Mouse (Mus musculus) CH12.LX (cell line): ENCODE data around the gene Tspear. TPM values are rescaled to one million over a fixed set of nuclear protein-coding genes. Genes with fewer than 3 reads are reported as not detected.

Experiments used
- DNase-seq: peaks from one replicate; pipeline ENCODE4 v3.0.0-alpha.2; 2013; ENCODE audit errors: extremely low read depth
- H3K27ac ChIP-seq: 2 replicates; pipeline ENCODE4 v1.5.1; 2012; ENCODE audit warnings: low read depth, mild to moderate bottlenecking, control low read depth, moderate library complexity; ENCODE audit not compliant: insufficient read depth
- H3K27me3 ChIP-seq: replicated peaks from 2 replicates; pipeline ENCODE3; 2012; ENCODE audit warnings: inconsistent platforms
- H3K36me3 ChIP-seq, 2 experiments: replicated peaks in 1 of 2; 2 replicates each; pipeline versions ENCODE3 to v1.6.1; 2012; ENCODE audit warnings: inconsistent platforms in 1 of 2, low read length in 1 of 2, mild to moderate bottlenecking in 1 of 2, mixed read lengths in 1 of 2, moderate library complexity in 1 of 2; ENCODE audit not compliant: control insufficient read depth in 1 of 2, insufficient read depth in 1 of 2
- H3K4me1 ChIP-seq, 2 experiments: 2 replicates each; pipeline ENCODE4 v1.6.1; 2012; ENCODE audit warnings: inconsistent platforms in 1 of 2, moderate library complexity in 1 of 2; ENCODE audit not compliant: insufficient read depth in 2 of 2, control insufficient read depth in 1 of 2
- H3K4me2 ChIP-seq: 2 replicates; pipeline ENCODE4 v1.6.1; 2012; ENCODE audit warnings: low read depth, mild to moderate bottlenecking, control low read depth; ENCODE audit not compliant: poor library complexity, insufficient read depth, severe bottlenecking
- H3K4me3 ChIP-seq, 3 experiments: fragments of 150-350 bp in 1 of 3; sonication (generic) in 1 of 3; replicated peaks in 1 of 3; 2 replicates each; pipeline versions ENCODE3 to v1.5.1; 2011 to 2012; ENCODE audit warnings: low read depth in 2 of 3, low read length in 2 of 3, mild to moderate bottlenecking in 2 of 3, moderate library complexity in 2 of 3, control low read depth in 1 of 3, improper control_type of control experiment in 1 of 3, inconsistent platforms in 1 of 3, mixed read lengths in 1 of 3; ENCODE audit not compliant: poor library complexity in 1 of 3
- H3K79me2 ChIP-seq: replicated peaks from 2 replicates; pipeline ENCODE4 v1.6.1; 2012; ENCODE audit warnings: mild to moderate bottlenecking, moderate library complexity; ENCODE audit not compliant: control insufficient read depth, poor library complexity, insufficient read depth, severe bottlenecking; ENCODE audit errors: extremely low read depth
- H3K9ac ChIP-seq: 2 replicates; pipeline ENCODE4 v1.6.1; 2012; ENCODE audit warnings: low read depth, mild to moderate bottlenecking, control low read depth, moderate library complexity; ENCODE audit not compliant: insufficient read depth
- H3K9me3 ChIP-seq: replicated peaks from 2 replicates; pipeline ENCODE3; 2012; ENCODE audit warnings: low read length, inconsistent platforms, mixed read lengths
- BHLHE40 ChIP-seq: IDR thresholded peaks from 2 replicates; pipeline ENCODE4 v1.6.1; 2011; ENCODE audit warnings: mild to moderate bottlenecking, low read depth, low read length, improper control_type of control experiment
- ELF1 ChIP-seq: IDR thresholded peaks from 2 replicates; pipeline ENCODE4 v1.6.1; 2014; ENCODE audit warnings: low read depth, mild to moderate bottlenecking, inconsistent platforms, low read length, improper control_type of control experiment
- EP300 ChIP-seq: IDR thresholded peaks from 2 replicates; pipeline ENCODE4 v1.6.1; 2011; ENCODE audit warnings: low read length, improper control_type of control experiment
- ETS1 ChIP-seq: conservative IDR thresholded peaks from 2 replicates; pipeline ENCODE4 v1.6.1; 2012; ENCODE audit warnings: low read depth, mild to moderate bottlenecking, inconsistent platforms, low read length, improper control_type of control experiment, moderate library complexity
- GABPA ChIP-seq: IDR thresholded peaks from 2 replicates; pipeline ENCODE4 v1.6.1; 2012; ENCODE audit warnings: low read depth, low read length, improper control_type of control experiment, inconsistent platforms; ENCODE audit not compliant: insufficient replicate concordance
- JUND ChIP-seq: conservative IDR thresholded peaks from 2 replicates; pipeline ENCODE4 v1.6.1; 2011; ENCODE audit warnings: low read depth, low read length, improper control_type of control experiment
- MAFK ChIP-seq: IDR thresholded peaks from 2 replicates; pipeline ENCODE4 v1.6.1; 2011; ENCODE audit warnings: low read length, improper control_type of control experiment; ENCODE audit not compliant: insufficient replicate concordance
- NELFE ChIP-seq: IDR thresholded peaks from 2 replicates; pipeline ENCODE4 v1.6.1; 2011; ENCODE audit warnings: low read depth, low read length, improper control_type of control experiment
- NRF1 ChIP-seq: IDR thresholded peaks from 2 replicates; pipeline ENCODE4 v1.6.1; 2014; ENCODE audit warnings: low read depth, mild to moderate bottlenecking, inconsistent platforms, low read length, improper control_type of control experiment, moderate library complexity
- POLR2AphosphoS2 ChIP-seq: IDR thresholded peaks from 2 replicates; pipeline ENCODE4 v1.6.1; 2011; ENCODE audit warnings: low read depth, low read length, improper control_type of control experiment
- RCOR1 ChIP-seq: conservative IDR thresholded peaks from 2 replicates; pipeline ENCODE4 v1.6.1; 2012; ENCODE audit warnings: low read depth, mild to moderate bottlenecking, inconsistent platforms, low read length, improper control_type of control experiment
- TCF12 ChIP-seq: IDR thresholded peaks from 2 replicates; pipeline ENCODE4 v1.6.1; 2014; ENCODE audit warnings: low read depth, mild to moderate bottlenecking, inconsistent platforms, low read length, improper control_type of control experiment
- UBTF ChIP-seq: IDR thresholded peaks from 2 replicates; pipeline ENCODE4 v1.6.1; 2012; ENCODE audit warnings: low read depth, mild to moderate bottlenecking, inconsistent platforms, low read length, improper control_type of control experiment, moderate library complexity
- USF2 ChIP-seq: conservative IDR thresholded peaks from 2 replicates; pipeline ENCODE4 v1.6.1; 2011; ENCODE audit warnings: low read depth, low read length, improper control_type of control experiment
- ZKSCAN1 ChIP-seq: IDR thresholded peaks from 2 replicates; pipeline ENCODE4 v1.6.1; 2012; ENCODE audit warnings: low read depth, inconsistent platforms, low read length, improper control_type of control experiment, borderline replicate concordance
- ZMIZ1 ChIP-seq: IDR thresholded peaks from 2 replicates; pipeline ENCODE4 v1.6.1; 2012; ENCODE audit warnings: low read depth, mild to moderate bottlenecking, inconsistent platforms, low read length, improper control_type of control experiment
- ZNF384 ChIP-seq: IDR thresholded peaks from 2 replicates; pipeline ENCODE4 v1.6.1; 2012; ENCODE audit warnings: low read depth, low read length, improper control_type of control experiment, inconsistent platforms
- dilution Hi-C: fragments of 300-500 bp; cut with MboI; formaldehyde crosslinking; loops from 2 replicates; pipeline ENCODE4 v1.14.3; 2020; ENCODE audit warnings: low sequenced_read_pairs; ENCODE audit not compliant: extremely low pct_unique_long_range_greater_than_20kb, extremely low pct_ligation_motif_present
- in situ Hi-C: fragments of 300-500 bp; cut with MboI; formaldehyde crosslinking; loops from 3 replicates; pipeline ENCODE4 v1.14.3; 2019; ENCODE audit warnings: low sequenced_read_pairs, low pct_ligation_motif_present, low pct_unique_long_range_greater_than_20kb, mixed read lengths
- polyA plus RNA-seq: library from polyadenylated mRNA; unstranded; fragments of >175 nt; gene quantifications from 2 replicates; pipeline ENCODE4 v1.2.1, GENCODE M21; 2012; ENCODE audit warnings: low read depth; ENCODE audit not compliant: insufficient read length
- total RNA-seq, 2 experiments: library from RNA; depleted of rRNA; stranded (reverse); fragments of 300-350 nt in 1 of 2; fragments of >200 nt in 1 of 2; gene quantifications; 2 replicates each; pipeline ENCODE4 v1.2.3; 2012 to 2014

Gene Tspear
- total and polyA plus RNA-seq, 3 experiments: 0.09 to 0.42 TPM; not detected in 1

DNA sequence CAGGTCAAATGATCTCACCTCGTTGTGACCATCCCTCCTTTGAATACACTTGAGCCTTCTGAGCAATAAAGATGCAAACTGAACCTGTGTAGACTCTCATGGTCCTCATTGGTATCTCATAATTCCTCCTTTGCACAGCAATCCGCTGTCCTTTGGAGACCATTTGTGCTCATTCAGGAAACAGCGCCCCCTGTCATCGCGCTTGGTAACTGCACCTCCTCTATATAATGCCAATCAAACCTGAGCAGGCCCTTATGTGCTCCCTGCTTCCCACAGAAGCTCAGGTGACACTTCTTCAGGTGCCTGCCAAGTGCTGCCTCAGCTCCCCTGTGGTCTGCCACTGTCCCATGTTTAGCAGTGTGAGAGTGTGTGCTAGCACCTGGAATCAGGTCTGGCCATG lies 129.1 kb downstream of the Tspear start (continued):
- TF ChIP-seq NELFE (no peak), JUND (no peak), EP300 (no peak)

DNA sequence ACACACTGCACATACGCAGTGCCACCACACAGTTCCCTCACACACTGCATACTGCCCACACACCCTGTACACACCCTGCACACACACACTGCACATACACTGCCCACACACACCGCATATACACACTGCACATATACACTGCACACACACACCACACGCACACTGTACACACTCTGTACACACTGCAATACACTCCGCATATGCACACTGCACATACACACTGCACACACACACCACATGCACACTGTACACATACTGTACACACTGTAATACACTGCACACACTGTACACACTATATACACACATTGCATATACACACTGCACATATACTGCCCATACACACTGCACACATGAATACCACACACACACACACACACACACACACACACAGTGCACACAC lies 132.2 kb downstream of the Tspear start:
- dilution Hi-C loops (no loop called here), in situ Hi-C loops (no loop called here)
- Histone ChIP-seq H3K36me3 (no peaks in the 10 kb centered on the region), H3K4me2 (no peak overlapping the region), H3K27ac (no peak overlapping the region), H3K79me2 (no peaks in the 10 kb centered on the region), H3K9ac (no peak overlapping the region), H3K27me3 (peaks cover 70% of the 10 kb centered on the region), H3K9me3 (no peaks in the 10 kb centered on the region), H3K4me1 (0 out of 4 replicates have a peak, but pooled peaks cover 0 to 3% of the 10 kb centered on the region in 2 experiments), H3K4me3 (no peak overlapping the region)
- DNase-seq: no peak
- no peak for TF ChIP-seq BHLHE40
- TF ChIP-seq JUND: no peak
- TF ChIP-seq TCF12: no peak
- TF ChIP-seq ELF1: no peak
- TF ChIP-seq UBTF: no peak
- TF ChIP-seq ZKSCAN1: no peak
- no peak for TF ChIP-seq POLR2AphosphoS2
- no peak for TF ChIP-seq ZNF384
- no peak for TF ChIP-seq ZMIZ1
- TF ChIP-seq ETS1: no peak
- TF ChIP-seq GABPA: no peak
- no peak for TF ChIP-seq NRF1
- TF ChIP-seq RCOR1: no peak

GRCm38 (mm10) chr10:77819203-77819602 lies 132.8 kb downstream of the Tspear start:
- H3K36me3 ChIP-seq: no peaks in the 10 kb centered on the region
- dilution Hi-C loops: no loop called here

More at GRCm38 (mm10) chr10:77819203-77819602, 132.8 kb downstream of the Tspear start:
- no peaks in the 10 kb centered on the region for H3K79me2 ChIP-seq
- H3K9me3 ChIP-seq: peaks cover 2% of the 10 kb centered on the region
- H3K27me3 ChIP-seq: peaks cover 67% of the 10 kb centered on the region
- TF ChIP-seq EP300 (no peak), BHLHE40 (no peak), MAFK (no peak), USF2 (no peak), ZKSCAN1 (no peak), ELF1 (no peak), JUND (no peak)
- H3K27ac ChIP-seq: no peak overlapping the region
- no peak overlapping the region for H3K4me2 ChIP-seq
- in situ Hi-C loops: no loop called here
- no peak for DNase-seq
- no peak overlapping the region for H3K4me3 ChIP-seq
- 0 out of 4 replicates have a peak, but pooled peaks cover 0 to 3% of the 10 kb centered on the region in 2 experiments for H3K4me1 ChIP-seq
- H3K9ac ChIP-seq: no peak overlapping the region
